Mouse (Mus musculus): ENCODE measurements at regions not wholly inside any gene's neighbourhood (a gene's known extent, or its start where the extent isn't known, plus 50 kb on each side); places are given as distances from the start of the nearest gene placed in this dataset.

GRCm38 (mm10) chrX:11654976-11655375 is 327.4 kb downstream of the H2al1j start:
- CTCF ChIA-PET, result no interaction called here

DNA sequence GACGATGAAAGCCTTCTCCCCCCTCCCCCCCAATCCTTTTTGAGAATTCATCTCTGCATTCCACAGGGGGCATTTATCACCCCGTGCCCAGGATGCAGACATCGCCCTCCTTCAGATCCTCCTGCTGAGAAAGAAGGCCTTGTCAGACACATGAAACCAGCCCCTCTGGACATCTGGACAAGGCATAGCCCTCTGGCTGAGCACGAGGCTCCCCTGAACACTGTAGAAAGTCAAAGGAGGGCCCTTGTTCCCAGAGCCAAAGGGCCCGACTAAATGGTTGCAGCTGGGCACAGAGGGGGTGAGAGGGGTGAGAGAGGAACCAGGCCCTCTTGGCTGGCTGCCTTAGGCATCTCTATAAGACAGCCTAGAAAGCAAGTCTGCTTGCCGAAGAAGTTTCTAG is 327.8 kb downstream of the H2al1j start:
- CTCF ChIA-PET, result no interaction called here

- CTCF ChIA-PET, result no interaction called here
Observed at GRCm38 (mm10) chrX:11657606-11658254, 330.1 kb downstream of the H2al1j start.

DNA sequence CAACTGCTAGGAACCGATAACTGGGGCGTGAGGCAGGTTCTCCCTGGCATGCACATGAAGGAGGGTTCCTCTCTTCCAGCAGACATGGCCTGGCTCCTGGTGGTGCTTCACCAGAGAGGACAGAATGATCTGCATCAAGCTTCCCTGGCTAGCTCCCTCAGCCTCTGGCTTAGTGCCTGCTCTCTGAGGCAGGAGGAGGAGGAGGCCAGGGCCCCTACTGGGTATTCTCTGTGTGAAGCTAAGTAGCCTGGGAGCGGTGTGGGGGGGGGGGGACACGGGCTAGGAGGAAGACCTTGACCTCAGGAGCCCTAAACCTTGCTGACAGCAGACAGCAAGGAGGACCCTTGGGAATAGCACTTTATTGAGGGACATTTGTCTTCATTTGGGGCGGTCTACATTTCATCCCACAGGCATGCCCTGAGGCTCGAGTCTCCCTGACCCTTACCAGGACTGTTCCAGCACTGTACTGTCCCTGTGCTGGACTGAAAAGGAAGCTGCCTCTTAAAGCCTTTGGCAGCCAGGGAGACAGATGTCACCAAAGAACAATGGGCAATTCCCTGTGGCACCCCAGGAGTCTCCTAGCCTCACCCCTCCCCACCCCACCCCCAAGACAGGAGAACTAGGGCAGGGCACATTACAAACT is 335.7 kb downstream of the H2al1j start:
- CTCF ChIA-PET, result interaction anchor here (0.7 kb wide), 1 partner anchor 135 kb away, joined by 3 read pairs; no protein-coding TSS in a partner anchor

GRCm38 (mm10) chrX:11664330-11665061 is 336.9 kb downstream of the H2al1j start:
- CTCF ChIA-PET, result no interaction called here

- CTCF ChIA-PET, result no interaction called here
Observed at GRCm38 (mm10) chrX:11665077-11665974, 337.7 kb downstream of the H2al1j start.

DNA sequence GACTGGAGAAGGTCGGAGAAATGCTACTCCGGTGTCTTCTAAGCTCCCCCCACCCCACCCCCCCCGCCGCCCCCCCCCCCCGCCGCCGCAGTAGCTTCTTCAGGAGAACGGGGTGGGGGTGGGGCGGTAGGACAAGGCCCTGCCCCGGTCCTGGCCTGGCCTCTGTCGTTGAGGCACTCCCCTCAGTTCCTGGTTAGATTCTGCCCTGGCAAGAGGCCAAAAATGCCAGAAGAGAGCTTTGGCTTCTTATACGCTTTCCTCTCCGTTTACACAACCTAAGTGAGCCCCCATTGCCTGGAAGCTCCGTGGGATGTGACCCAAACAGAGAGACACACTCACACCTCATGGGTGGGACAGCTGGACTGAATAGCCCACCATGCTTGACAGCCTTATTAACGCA is 338.9 kb downstream of the H2al1j start:
- CTCF ChIA-PET, result no interaction called here

DNA sequence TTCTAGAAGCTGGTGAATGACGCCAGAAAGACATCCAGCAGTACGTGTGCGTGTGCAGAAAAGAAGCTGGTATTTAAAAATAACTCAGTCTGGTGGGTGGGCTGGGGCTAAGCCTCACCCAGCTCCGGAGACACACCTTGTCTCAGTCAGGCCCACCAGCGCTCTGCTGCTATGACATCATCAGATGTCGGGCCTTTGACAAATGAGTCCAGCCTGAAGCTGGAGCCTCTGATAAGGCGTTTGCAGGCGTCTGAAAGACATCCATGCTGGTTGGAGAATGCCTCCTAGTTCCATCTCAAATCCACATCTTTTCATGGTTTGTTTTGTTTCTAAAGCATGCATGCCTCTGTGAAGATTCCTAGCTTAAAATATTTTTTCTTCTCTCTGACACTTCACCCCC is 344.2 kb downstream of the H2al1j start:
- CTCF ChIA-PET, result no interaction called here

GRCm38 (mm10) chrX:11678086-11678485 is 350.5 kb downstream of the H2al1j start:
- CTCF ChIA-PET, result no interaction called here

DNA sequence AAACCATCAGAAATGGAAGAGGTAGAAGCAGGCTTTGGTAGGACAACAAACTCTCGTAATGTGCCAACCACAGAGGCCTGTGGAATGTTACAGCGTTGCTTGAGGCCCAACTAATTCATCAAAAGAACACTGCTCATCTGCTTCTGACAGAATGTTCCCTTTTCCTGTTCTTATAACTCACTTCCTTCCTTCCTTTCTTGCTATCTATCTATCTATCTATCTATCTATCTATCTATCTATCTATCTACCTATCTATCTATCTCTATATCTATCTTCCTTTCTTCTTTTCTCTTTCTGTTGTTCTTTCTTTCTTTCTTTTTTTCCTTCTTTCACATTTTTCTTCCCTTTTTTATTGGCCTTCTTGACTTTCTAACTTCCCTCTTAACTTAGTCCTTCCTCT is 353.7 kb downstream of the H2al1j start:
- CTCF ChIA-PET, result no interaction called here

- CTCF ChIA-PET, result interaction anchor here (0.6 kb wide), 1 partner anchor 111 kb away, joined by 3 read pairs; no protein-coding TSS in a partner anchor
Observed at GRCm38 (mm10) chrX:11689989-11690405, 362.4 kb downstream of the H2al1j start.

GRCm38 (mm10) chrX:11690446-11690845 is 362.8 kb downstream of the H2al1j start:
- CTCF ChIA-PET, result no interaction called here

DNA sequence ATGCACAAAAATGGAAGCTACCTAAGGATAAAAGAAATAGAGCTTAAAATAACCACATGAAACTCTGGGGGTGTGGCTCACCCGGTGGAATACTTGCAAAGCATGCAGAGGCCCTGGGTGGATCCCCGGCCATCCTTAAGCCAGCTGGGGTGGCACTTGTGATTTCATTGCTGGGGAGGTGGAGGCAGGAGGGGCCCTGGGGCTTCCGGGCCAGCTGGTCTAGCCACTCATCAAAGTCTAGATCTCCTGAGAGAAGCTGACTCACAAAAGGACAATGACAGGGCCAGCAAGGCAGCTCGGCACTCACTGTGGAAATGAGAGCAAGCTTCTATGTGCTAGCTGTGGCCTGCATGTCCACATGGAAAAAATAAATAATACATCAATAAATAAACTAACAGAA is 363.4 kb downstream of the H2al1j start:
- CTCF ChIA-PET, result no interaction called here

DNA sequence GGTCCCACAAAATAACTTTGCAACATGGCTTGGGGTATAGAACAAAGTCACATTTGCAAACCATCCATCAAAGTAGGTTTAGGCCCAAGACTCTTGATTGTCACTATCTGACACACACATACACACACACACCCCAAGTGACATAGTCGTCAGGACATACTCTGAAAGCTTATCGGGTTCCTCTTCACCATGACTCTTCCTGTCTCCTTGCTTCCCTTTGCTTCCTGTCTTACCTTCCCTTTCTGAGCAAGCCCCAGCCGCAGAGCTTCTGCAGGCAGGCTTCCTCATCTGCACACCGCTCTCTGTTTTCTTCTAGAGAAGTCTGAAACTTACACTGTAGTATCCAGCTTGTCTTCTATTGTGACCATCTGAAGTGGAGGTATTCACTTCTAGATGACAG is 368.9 kb downstream of the H2al1j start:
- CTCF ChIA-PET, result no interaction called here

DNA sequence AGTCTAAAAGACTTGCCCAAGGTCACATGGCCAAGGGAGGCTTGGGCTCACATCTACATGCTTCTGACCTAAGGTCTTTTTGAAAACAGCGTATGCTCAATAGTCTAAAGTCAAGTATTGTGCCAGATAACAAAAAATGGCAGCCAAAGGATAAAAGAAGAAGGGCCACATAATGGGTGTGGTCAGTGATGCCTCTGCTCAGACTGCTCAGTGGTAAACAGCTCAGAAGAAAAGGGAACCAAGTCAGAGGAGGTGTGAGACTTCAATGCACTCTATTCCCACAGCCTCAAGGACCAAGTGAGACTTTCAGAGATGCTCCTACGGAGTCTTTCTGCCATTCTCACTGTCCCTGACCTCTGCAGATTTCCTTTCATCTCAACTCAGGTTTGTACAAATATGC is 373.5 kb downstream of the H2al1j start:
- CTCF ChIA-PET, result no interaction called here

GRCm38 (mm10) chrX:11705851-11706557 is 378.4 kb downstream of the H2al1j start:
- CTCF ChIA-PET, result no interaction called here

DNA sequence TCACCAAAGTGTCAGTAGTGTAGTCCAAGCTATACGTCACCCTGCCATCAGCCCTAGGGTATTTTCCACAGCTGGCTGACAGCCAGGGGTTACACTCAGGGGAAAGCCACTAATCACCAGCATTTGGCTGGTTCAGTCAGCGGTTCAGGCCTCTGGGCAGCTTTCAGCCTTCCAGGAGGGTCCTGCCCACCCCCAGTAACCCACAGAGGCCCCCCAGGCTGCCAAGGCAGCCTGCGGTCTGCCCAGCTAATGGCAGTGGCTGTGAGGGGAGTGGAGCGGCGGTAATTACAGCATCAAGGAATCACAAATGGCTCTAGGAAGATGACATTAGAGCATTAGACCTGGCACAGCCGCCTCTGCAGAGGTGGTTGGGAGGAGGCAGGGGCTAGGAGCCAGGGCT is 379.7 kb downstream of the H2al1j start:
- CTCF ChIA-PET, result no interaction called here

GRCm38 (mm10) chrX:11708325-11708724 is 380.7 kb downstream of the H2al1j start:
- CTCF ChIA-PET, result no interaction called here

DNA sequence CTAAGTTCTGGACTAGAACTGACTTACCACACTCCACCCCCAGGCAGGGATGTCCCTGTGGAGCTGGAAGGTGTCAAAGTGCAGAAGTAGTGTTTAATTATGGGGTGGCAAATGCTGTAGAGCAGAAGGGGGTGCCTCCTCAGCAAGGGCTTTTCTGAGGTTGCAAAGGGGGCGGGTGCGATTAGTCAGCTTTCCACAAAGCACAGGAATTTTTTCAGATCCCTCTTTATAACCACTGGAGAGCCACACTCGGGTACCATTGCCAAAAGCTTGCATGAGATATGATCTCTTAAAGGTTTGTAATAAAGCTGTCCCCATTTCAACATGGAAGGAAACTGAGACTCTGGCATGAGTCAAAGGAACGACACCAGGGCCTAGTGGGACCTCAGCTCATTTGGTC is 381.7 kb downstream of the H2al1j start:
- CTCF ChIA-PET, result no interaction called here

- CTCF ChIA-PET, result no interaction called here
Observed at GRCm38 (mm10) chrX:11713423-11713822, 385.8 kb downstream of the H2al1j start.

DNA sequence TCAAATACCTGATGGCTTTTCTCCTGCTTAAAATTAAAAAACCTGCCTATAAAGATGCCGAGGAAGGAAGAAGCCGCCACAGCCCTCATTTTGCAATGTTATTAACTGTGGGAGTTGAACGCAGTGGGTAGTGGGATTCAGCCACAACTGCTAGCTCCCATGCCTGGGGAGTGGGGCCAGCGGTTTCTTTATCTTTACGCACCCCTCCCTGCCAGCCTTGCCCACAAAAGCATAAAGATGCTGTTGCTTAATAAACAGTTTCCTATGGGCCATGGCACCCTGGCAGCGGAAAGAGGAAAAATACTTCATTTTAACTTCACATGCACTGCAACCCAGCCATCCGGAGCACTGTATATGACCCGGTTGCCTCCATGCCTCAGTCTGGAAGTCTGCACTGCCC is 389.2 kb downstream of the H2al1j start:
- CTCF ChIA-PET, result no interaction called here

- CTCF ChIA-PET, result no interaction called here
Observed at GRCm38 (mm10) chrX:11718778-11719177, 391.2 kb downstream of the H2al1j start.
